Mouse (Mus musculus): Measurements from ENCODE around the gene Zbtb45.

Gene Zbtb45

DNA sequence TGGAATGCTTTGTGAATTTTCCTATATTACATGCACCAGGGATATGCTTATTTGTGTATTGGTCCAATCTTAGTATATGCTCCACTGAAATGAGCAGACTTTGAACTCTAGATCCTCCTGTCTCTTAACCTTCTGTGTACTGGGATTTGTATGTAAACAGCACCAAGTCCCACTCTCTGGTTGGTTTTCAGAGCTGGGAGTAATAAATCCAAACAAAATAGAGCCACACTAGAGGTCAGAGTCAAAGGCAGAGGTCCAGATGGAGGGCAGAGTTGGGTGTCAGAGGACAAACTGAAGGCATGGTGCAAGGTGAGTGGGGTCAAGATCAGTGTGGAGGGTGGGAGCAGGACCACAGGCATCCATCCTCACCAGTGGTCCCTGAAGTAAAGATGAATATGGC lies 14.0 kb downstream of the Zbtb45 start:
- DNase-seq: no peak

DNA sequence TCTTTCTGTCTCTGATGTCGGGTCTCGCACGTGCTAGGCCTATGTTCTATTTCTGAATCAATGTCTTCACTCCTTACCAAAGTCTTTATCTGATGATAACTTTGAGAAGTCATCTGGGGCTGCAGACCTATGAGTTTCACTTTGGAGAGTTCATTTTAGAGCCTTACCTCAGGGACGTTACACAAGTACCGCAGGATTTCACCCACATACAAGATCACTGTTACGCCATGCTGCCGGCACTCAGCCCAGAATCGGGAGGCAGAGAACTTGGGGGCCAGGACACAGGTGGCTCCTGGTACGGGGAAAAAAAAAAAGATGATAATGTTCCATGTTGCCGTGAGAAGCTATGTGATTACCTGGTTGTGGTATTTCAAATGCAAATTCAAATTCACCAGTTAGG lies 16.7 kb downstream of the Zbtb45 start:
- no peak for DNase-seq

DNA sequence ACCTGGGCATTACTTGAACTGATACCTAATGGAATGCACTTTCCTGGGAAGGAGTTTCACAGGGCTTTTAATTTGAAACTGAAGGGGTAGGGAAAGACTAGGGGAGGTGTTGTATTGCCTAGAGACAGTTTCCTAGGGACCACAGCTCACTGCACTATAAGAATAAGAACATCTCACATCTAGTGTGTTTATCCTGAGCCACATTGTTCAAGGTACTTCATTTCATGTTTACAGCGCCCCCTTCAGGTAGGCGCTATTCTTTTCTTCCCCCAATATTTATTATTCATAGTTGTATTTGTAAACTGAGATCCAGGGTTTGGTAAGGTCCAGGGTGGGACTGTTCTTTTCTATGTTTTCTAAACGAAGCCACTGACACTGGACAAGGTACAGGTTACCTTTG lies 17.6 kb downstream of the Zbtb45 start:
- DNase-seq: peak; percentile 27

DNA sequence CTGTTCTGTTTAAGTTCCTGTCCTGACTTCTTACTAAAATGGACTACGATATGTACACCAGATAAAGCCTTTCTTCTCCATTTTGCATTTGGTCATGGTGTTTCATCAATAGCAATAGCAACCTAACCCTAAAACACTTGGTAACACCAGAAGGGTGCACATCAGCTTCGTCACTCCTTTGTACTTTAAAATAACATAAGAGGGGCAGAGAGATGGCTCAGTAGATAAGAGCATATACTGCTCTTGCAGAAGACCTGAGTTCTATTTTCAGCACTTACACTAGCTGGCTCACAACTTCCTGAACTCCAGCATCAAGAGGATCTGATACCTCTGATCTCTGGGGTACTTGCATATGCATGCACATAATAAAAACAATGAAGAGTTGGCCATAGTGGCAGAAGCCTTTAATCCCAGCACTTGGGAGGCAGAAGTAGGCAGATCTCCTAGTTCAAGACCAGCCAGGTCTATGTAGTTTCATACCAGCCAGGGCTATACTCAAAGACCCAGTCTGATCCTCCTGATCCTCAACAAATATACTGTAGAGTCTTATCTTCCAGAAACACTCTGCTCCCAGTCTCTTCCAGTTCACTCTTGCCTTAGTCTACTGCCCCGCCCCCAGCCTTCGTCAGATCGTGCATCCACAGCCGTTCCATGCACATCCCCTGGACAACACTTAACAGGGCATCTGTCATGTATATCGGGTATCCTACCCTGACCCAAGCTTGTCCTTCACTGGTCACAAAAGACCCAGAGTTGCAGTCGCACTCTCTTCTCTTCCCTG lies 22.2 kb downstream of the Zbtb45 start:
- DNase-seq: no peak

DNA sequence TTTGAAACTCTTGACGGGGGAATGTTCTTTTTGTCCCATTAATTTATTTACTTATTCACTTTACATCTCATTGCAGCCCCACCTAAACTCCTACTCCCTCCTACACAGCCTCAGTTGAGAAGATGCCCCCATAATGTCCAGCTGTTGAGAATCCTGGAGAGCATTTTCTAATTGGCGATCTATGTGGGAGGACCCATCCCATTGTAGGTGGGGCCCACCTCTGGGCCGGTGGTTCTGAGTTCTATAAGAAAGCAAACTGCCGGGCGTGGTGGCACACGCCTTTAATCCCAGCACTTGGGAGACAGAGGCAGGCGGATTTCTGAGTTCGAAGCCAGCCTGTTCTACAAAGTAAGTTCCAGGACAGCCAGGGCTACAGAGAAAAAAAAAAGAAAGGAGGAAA lies 22.9 kb downstream of the Zbtb45 start:
- DNase-seq: no peak

- DNase-seq: no peak
These were observed 24.1 kb downstream of the Zbtb45 start for GRCm38 (mm10) chr7:12985724-12986123.

DNA sequence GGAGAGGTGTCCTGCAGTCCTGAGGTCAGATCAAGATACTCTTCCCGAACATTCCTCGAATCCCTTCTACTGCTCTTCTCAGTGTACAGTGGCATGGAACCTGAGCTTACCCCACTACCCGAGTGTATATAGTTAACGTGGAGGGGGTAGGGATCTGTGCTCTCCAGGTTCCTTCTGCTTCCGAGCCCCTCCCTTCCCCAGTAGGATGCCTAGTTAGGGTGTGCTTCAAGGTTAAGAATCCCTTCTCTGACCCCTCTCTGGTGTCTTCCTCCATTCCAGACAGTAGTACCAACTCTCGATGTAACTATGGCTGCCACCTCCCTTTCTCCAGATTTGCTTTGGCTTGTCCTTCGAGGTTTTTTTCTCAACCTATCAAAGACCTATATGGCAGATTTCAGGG lies 29.5 kb downstream of the Zbtb45 start:
- no peak for DNase-seq

DNA sequence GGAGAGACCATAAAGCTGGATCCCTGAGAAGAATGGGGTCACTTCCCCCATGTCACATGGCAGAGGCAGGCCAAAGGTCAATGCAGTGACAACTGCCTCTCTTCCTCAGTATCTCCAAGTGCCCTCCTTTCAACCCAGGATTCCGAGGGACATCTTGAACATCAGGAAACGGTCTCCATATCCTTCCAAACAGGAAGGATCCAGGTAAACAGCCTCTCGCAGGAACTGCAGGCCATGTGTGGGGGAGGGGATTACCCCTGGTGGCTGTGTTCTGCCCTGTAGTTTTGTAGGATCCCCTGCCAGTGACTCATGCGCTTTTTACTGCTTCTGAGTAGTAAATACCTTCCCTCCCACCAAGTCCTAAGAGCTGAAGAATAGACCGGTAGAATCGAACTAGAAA lies 30.1 kb downstream of the Zbtb45 start:
- no peak for DNase-seq

GRCm38 (mm10) chr7:12978931-12979722 lies 30.7 kb downstream of the Zbtb45 start:
- no peak for DNase-seq

DNA sequence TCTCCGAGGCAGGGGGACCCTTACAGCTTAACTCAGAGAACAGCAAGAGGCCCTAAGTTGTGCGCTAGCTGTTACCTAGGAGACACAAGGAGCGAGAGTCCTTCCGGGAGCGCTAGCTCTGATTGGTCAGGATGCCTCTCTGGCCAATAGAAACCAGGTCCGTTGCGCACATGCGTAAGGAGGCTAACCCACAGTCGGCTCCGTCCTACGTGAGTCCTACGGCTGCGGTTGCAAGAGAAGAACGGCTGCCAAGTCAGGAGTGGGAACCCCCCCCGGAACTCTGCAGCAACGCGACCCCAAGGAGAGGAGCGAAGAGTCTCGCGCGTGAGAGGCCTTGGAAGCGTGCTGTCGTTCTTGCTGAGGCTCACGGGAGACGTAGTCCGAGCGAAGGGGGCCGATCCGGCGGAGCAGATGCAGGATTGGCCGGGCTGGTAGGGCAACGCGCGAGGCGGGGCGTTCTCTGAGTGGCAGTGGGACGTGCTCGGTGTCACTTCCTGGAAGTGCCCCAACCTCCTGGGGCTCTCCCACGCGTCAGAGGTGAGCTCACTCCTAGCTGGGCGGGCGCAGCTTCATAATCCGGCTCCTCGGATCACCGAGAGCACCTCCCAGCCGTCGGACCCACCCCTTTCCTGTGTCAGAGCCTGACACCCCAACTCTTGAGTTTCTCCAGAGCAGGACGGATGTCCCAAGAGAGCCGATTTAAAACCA lies 32.0 kb downstream of the Zbtb45 start, which contains the start of gene Zfp446:
Zfp446 (plus strand) TSS at position 167 of the 708 bp plus-strand sequence.
- peak; percentile 99 for DNase-seq

GRCm38 (mm10) chr7:12970906-12971305 lies 38.9 kb downstream of the Zbtb45 start:
- no peak for DNase-seq

- peak; percentile 81 for DNase-seq
These were observed 43.6 kb downstream of the Zbtb45 start for GRCm38 (mm10) chr7:12966104-12966845.

DNA sequence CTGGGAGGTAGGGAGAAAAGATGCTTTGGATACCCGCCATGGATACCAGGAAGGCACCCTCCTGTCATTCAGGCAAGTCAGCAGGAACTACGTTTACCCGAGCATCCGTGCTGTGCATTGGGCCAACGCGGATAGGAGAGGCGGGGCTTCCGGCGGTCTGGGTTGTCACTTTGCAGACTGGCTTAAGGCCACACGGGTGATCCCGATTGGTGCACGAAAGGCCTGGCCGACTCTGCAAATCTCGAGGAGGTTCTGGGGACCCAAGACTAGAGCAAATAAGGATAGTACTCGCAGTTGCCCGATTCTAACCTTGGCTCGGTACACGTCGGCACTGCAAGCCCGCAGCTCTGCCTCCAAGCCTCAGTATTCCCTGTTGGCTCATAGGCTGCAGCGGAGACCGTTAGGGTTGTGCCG lies 44.1 kb downstream of the Zbtb45 start, which contains the start of gene Zfp324:
Zfp324 (plus strand) TSS at position 161 of the 414 bp plus-strand sequence.
- peak; percentile 94 for DNase-seq

DNA sequence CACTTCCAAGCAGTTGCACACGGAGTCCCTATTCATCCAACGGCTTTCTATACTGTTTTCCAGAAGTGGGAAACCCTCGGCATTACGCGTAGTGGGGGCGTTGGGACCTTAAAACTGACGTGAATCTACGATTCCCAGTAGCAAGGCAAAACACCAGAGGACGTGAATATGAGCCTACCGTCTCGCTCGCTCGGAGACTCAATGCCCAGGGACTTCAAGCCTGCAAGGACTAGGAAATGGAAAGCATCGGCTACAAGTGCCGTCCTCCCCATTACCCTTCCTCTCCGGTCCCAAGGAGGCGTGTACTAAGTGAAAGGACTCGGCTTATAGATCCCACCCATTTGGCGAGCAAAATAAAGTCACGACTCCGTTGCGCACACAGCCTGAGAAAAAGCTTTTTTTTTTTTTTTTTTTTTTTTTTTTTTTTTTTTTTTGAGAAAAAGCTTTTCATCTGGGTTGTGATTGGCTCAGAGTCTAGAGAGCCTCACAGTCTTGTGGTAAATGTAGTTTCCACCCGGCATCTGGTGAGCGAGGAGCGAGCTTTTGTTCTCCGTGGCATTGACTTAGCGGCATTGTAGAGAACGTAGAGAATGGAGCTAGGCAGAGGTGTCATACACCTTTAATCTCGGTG lies 48.2 kb downstream of the Zbtb45 start:
- DNase-seq: peak; percentile 64

DNA sequence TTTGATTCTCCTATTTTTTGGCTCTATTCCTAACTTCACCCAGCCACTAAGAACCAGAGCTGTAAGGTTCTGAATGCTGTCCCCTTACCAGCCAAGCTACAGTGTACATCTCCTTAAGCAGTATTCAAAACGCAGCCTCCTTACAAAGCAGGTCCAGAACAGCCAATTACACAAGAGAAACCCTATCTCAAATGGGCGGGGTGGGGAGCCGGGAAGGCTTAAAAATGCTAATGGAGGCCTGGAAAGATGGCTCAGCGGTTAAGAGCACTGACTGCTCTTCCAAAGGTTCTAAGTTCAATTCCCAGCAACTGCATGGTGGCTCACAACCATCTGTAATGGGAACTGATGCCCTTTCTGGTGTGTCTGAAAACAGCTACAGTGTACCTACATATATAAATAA lies 50.1 kb downstream of the Zbtb45 start:
- no peak for DNase-seq

DNA sequence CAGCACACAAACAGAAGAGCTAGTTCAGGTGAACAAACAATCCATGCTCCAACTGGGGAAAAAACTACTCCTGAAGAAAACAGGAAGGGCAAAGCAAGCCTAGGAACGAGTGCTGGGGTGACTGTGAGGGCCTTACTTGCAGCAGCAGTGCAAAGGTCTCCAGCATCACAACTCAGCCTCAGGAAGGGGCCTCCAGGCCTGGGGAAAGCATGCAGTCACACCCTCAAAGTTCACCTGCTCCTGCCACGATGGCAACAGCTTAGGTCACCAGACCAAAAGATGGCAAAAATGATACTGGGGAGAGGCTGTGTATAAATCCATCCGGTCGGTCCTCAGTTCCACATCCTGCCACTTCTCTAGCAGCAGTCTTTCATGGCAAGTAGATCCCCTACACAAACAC lies 50.9 kb downstream of the Zbtb45 start:
- no peak for DNase-seq

GRCm38 (mm10) chr7:12957511-12957910 lies 52.3 kb downstream of the Zbtb45 start:
- DNase-seq: no peak

GRCm38 (mm10) chr7:12954896-12955295 lies 54.9 kb downstream of the Zbtb45 start:
- DNase-seq: no peak
